Mouse (Mus musculus): ENCODE data around the gene Gse1.

- TF ChIP-seq CTCF (conservative IDR thresholded peaks at IDR 0.05; ENCODE audit: low read length) (peak; percentile 93), POU5F1 (IDR thresholded peaks at IDR 0.05; ENCODE audit: borderline replicate concordance, low read length) (no peak), NANOG (IDR thresholded peaks at IDR 0.05; ENCODE audit: borderline replicate concordance, low read length) (no peak)
Measured at GRCm38 (mm10) chr8:120179027-120179431, 49.2 kb upstream of the Gse1 start.

Measured in E14TG2a.4 (cell line).